Mouse (Mus musculus) Patski (cell line): ENCODE data around the gene Cdkn1a. TPM values are rescaled to one million over a fixed set of nuclear protein-coding genes. Genes with fewer than 3 reads are reported as not detected.

ENCODE experiments used
- ATAC-seq: fragments of 100-300 bp; one replicate; pipeline ENCODE4 v1.8.0; 2021
- CTCF ChIA-PET: fragments of 350-600 bp; sonication (Branson Sonifier 250); formaldehyde crosslinking; loops from one replicate; lab custom pipeline; 2022; ENCODE audit warnings: inconsistent platforms; lab: Charles Lee
- POLR2A ChIA-PET: fragments of 350-600 bp; sonication (Branson Sonifier 250); formaldehyde crosslinking; loops from one replicate; lab custom pipeline; 2022; ENCODE audit warnings: antibody characterized with exemption, inconsistent platforms; lab: Charles Lee
- DNase-seq: peaks from one replicate; pipeline ENCODE4 v3.0.0-alpha.2; 2011; ENCODE audit warnings: low read depth, low spot score
- H3K27me3 ChIP-seq: fragments of 371-371 bp; one replicate; pipeline ENCODE4 v1.5.1; 2021
- CTCF ChIP-seq: fragments of 100-300 bp; IDR thresholded peaks from one replicate; pipeline ENCODE4 v1.5.1; 2021
- in situ Hi-C: fragments of 300-500 bp; cut with MboI; formaldehyde crosslinking; loops from 3 replicates; pipeline ENCODE4 v1.11.1; 2018; ENCODE audit warnings: low pct_unique_long_range_greater_than_20kb, mixed read lengths
- polyA plus RNA-seq: library from polyadenylated mRNA; unstranded; gene quantifications from one replicate; pipeline ENCODE4 v1.2.3, GENCODE M21; 2021

Cdkn1a gene
- polyA plus RNA-seq, 1 experiment from 2014 or later: 29.0 TPM

GRCm38 (mm10) chr17:29077786-29078509, 12.8 kb upstream of the Cdkn1a start:
- DNase-seq: no peak
- no peak for ATAC-seq
- in situ Hi-C loops: no loop called here
- ChIA-PET CTCF (no interaction called here), POLR2A (interaction anchor here (0.6 to 1.2 kb wide), 4 partner anchors 15 to 203 kb away, joined by 3 to 6 read pairs (median 3); no protein-coding TSS in a partner anchor)
- H3K27me3 ChIP-seq: no peaks in the 10 kb centered on the region
- TF ChIP-seq CTCF: no peak

GRCm38 (mm10) chr17:29078519-29079383, 12.0 kb upstream of the Cdkn1a start:
- no peak for TF ChIP-seq CTCF
- ChIA-PET CTCF (interaction anchor here (1.9 kb wide), 1 partner anchor 9 kb away, joined by 4 read pairs; no protein-coding TSS in a partner anchor), POLR2A (interaction anchor here (0.6 to 0.7 kb wide), 2 partner anchors 14 to 202 kb away, joined by 3 read pairs; no protein-coding TSS in a partner anchor)
- ATAC-seq (no peak), DNase-seq (no peak)
- in situ Hi-C loops: no loop called here
- H3K27me3 ChIP-seq: no peaks in the 10 kb centered on the region

- POLR2A ChIA-PET: interaction anchor here (0.8 kb wide), 2 partner anchors 12 to 27 kb away, joined by 3 read pairs; no protein-coding TSS in a partner anchor
- DNase-seq (no peak), ATAC-seq (no peak)
- CTCF ChIA-PET: interaction anchor here (1.2 kb wide), 1 partner anchor 22 kb away, joined by 3 read pairs; no protein-coding TSS in a partner anchor
- no peak for TF ChIP-seq CTCF
- in situ Hi-C loops: no loop called here
- no peaks in the 10 kb centered on the region for H3K27me3 ChIP-seq
Observed at GRCm38 (mm10) chr17:29080758-29081617, 9.8 kb upstream of the Cdkn1a start.

GRCm38 (mm10) chr17:29081618-29082381, 9.0 kb upstream of the Cdkn1a start:
- no peaks in the 10 kb centered on the region for H3K27me3 ChIP-seq

GRCm38 (mm10) chr17:29083586-29083985, 7.2 kb upstream of the Cdkn1a start:
- ATAC-seq (no peak), DNase-seq (no peak)
- TF ChIP-seq CTCF: no peak
- POLR2A ChIA-PET: no interaction called here
- in situ Hi-C loops: no loop called here
- no peaks in the 10 kb centered on the region for H3K27me3 ChIP-seq
- CTCF ChIA-PET: interaction anchor here (1.2 kb wide), 1 partner anchor 28 kb away, joined by 4 read pairs; no protein-coding TSS in a partner anchor

More at GRCm38 (mm10) chr17:29081618-29082381, 9.0 kb upstream of the Cdkn1a start:
- ATAC-seq: no peak
- ChIA-PET CTCF (interaction anchor here (1.1 kb wide), 1 partner anchor 23 kb away, joined by 3 read pairs; no protein-coding TSS in a partner anchor), POLR2A (interaction anchor here (0.7 kb wide), 1 partner anchor 640 kb away, joined by 4 read pairs; no protein-coding TSS in a partner anchor)
- no peak for DNase-seq
- TF ChIP-seq CTCF: no peak
- in situ Hi-C loops: no loop called here

- TF ChIP-seq CTCF: no peak
- H3K27me3 ChIP-seq: no peaks in the 10 kb centered on the region
- ATAC-seq: no peak
- DNase-seq: no peak
- in situ Hi-C loops: no loop called here
- ChIA-PET CTCF (interaction anchor here (1.4 kb wide), 1 partner anchor 9 kb away, joined by 4 read pairs; no protein-coding TSS in a partner anchor), POLR2A (no interaction called here)
Observed at GRCm38 (mm10) chr17:29084656-29085055, 6.1 kb upstream of the Cdkn1a start.

- TF ChIP-seq CTCF: no peak
- no peak for ATAC-seq
- CTCF ChIA-PET: interaction anchor here (1.4 kb wide), 1 partner anchor 9 kb away, joined by 4 read pairs; no protein-coding TSS in a partner anchor
- POLR2A ChIA-PET: no interaction called here
- no peak for DNase-seq
- in situ Hi-C loops: no loop called here
- no peaks in the 10 kb centered on the region for H3K27me3 ChIP-seq
Observed at GRCm38 (mm10) chr17:29085266-29085665, 5.5 kb upstream of the Cdkn1a start.

- ChIA-PET POLR2A (no interaction called here), CTCF (no interaction called here)
- no peak for TF ChIP-seq CTCF
- ATAC-seq: no peak
- no peaks in the 10 kb centered on the region for H3K27me3 ChIP-seq
- DNase-seq: no peak
- in situ Hi-C loops: no loop called here
Observed at GRCm38 (mm10) chr17:29086916-29087315, 3.9 kb upstream of the Cdkn1a start.
